Mouse (Mus musculus): Measurements from ENCODE around the gene Ddx17. TPM values are rescaled to one million over a fixed set of nuclear protein-coding genes. Genes with fewer than 3 reads are reported as not detected.

Ddx17 gene
- total RNA-seq, 2 experiments from 2014 or later: 97.1 to 129 TPM

Other genes starting within 250 kb of the Ddx17 start
- gene Pla2g6, start 218.4 kb downstream of the Ddx17 start, total RNA-seq (2015): 6.9 and 8.4 TPM in 2 replicates
- 6.6 and 6.9 TPM in 2 replicates for gene Pla2g6, start 218.4 kb downstream of the Ddx17 start, total RNA-seq (2017)
- gene Maff, start 200.1 kb downstream of the Ddx17 start, total RNA-seq (2015): 3.2 and 3.9 TPM in 2 replicates
- gene Maff, start 200.1 kb downstream of the Ddx17 start, total RNA-seq (2017): 1.5 and 1.7 TPM in 2 replicates
- 12.0 and 12.2 TPM in 2 replicates for gene Tmem184b, start 143.2 kb downstream of the Ddx17 start, total RNA-seq (2015)
- 4.0 and 4.3 TPM in 2 replicates for gene Tmem184b, start 143.2 kb downstream of the Ddx17 start, total RNA-seq (2017)
- gene Csnk1e, start 91.2 kb downstream of the Ddx17 start, total RNA-seq (2015): 32.0 and 45.6 TPM in 2 replicates
- gene Csnk1e, start 91.2 kb downstream of the Ddx17 start, total RNA-seq (2017): 29.1 and 30.7 TPM in 2 replicates
- not detected in 2 replicates for gene Kcnj4, start 41.5 kb downstream of the Ddx17 start, total RNA-seq (2015)
- not detected in 2 replicates for gene Kcnj4, start 41.5 kb downstream of the Ddx17 start, total RNA-seq (2017)
- gene Kdelr3, start 30.3 kb downstream of the Ddx17 start, total RNA-seq (2015): 0.12 TPM in 1 of 2 replicates, not detected in the other
- gene Kdelr3, start 30.3 kb downstream of the Ddx17 start, total RNA-seq (2017): 0.21 and 0.30 TPM in 2 replicates
- 3.4 and 3.5 TPM in 2 replicates for gene Dmc1, start 58.4 kb upstream of the Ddx17 start, total RNA-seq (2015)
- 2.9 and 4.0 TPM in 2 replicates for gene Dmc1, start 58.4 kb upstream of the Ddx17 start, total RNA-seq (2017)
- 0.61 and 1.5 TPM in 2 replicates for gene Fam227a, start 112.2 kb upstream of the Ddx17 start, total RNA-seq (2015)
- gene Fam227a, start 112.2 kb upstream of the Ddx17 start, total RNA-seq (2017): 0.92 and 1.4 TPM in 2 replicates
- gene Cby1, start 112.5 kb upstream of the Ddx17 start, total RNA-seq (2015): 13.8 and 19.0 TPM in 2 replicates
- gene Cby1, start 112.5 kb upstream of the Ddx17 start, total RNA-seq (2017): 47.9 and 65.2 TPM in 2 replicates
- gene Tomm22, start 124.1 kb upstream of the Ddx17 start, total RNA-seq (2015): 197 and 207 TPM in 2 replicates
- 85.1 and 112 TPM in 2 replicates for gene Tomm22, start 124.1 kb upstream of the Ddx17 start, total RNA-seq (2017)
- gene Josd1, start 141.2 kb upstream of the Ddx17 start, total RNA-seq (2015): 16.0 and 18.9 TPM in 2 replicates
- 25.1 and 26.2 TPM in 2 replicates for gene Josd1, start 141.2 kb upstream of the Ddx17 start, total RNA-seq (2017)
- 31.0 and 34.5 TPM in 2 replicates for gene Gtpbp1, start 144.1 kb upstream of the Ddx17 start, total RNA-seq (2015)
- 48.2 and 58.6 TPM in 2 replicates for gene Gtpbp1, start 144.1 kb upstream of the Ddx17 start, total RNA-seq (2017)
- gene Sun2, start 195.8 kb upstream of the Ddx17 start, total RNA-seq (2015): 83.4 and 84.0 TPM in 2 replicates
- 225 and 233 TPM in 2 replicates for gene Sun2, start 195.8 kb upstream of the Ddx17 start, total RNA-seq (2017)
- gene Dnal4, start 231.1 kb upstream of the Ddx17 start, total RNA-seq (2015): 15.9 and 16.2 TPM in 2 replicates
- gene Dnal4, start 231.1 kb upstream of the Ddx17 start, total RNA-seq (2017): 12.2 and 12.5 TPM in 2 replicates